Mouse (Mus musculus): ENCODE measurements at regions not wholly inside any gene's neighbourhood (a gene's known extent, or its start where the extent isn't known, plus 50 kb on each side); places are given as distances from the start of the nearest gene placed in this dataset.

DNA sequence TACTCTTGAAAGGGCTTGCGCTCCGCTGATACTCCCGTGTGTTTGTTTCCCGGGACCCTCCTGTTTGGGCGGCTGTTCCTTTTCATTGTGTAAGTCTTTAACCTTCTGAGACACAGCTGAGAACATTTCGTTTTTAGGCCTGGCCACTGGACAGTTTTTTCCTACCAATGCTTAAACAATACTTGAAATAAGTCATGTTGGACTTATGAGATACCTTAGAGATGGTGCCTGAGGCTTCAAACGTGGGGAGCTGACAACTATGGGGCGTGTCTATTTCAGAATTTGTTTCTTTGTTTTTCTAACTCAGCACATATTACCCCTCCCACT lies 78.9 kb upstream of the Otx2 start:
- DNase-seq, result no peak

- no peak for DNase-seq
These were observed 78.3 kb upstream of the Otx2 start for GRCm38 (mm10) chr14:48751751-48752578.

- DNase-seq, result no peak
These were observed 77.4 kb upstream of the Otx2 start for GRCm38 (mm10) chr14:48750994-48751393.

GRCm38 (mm10) chr14:48748976-48749375 lies 75.4 kb upstream of the Otx2 start:
- no peak for DNase-seq

DNA sequence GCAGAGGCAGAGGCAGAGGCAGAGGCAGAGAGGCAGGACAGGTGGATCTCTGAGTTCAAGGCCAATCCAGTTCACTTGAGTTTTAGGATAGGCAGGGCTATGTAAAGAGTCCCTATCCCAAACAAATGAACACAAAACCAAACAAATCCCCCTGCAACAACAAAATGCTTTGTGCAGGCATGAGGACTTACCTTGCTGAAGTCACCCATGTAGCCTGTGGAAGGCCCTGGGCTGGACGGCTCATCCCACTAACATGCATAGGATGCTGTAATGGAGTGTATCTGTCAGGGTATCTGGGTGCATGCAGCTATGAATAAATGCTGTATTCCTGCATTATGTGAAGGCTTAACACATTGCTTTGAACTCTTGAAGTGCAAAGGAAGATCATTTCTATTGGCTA lies 74.3 kb upstream of the Otx2 start:
- DNase-seq, result no peak

- no peak for DNase-seq
These were observed 67.5 kb upstream of the Otx2 start for GRCm38 (mm10) chr14:48740942-48741602.

DNA sequence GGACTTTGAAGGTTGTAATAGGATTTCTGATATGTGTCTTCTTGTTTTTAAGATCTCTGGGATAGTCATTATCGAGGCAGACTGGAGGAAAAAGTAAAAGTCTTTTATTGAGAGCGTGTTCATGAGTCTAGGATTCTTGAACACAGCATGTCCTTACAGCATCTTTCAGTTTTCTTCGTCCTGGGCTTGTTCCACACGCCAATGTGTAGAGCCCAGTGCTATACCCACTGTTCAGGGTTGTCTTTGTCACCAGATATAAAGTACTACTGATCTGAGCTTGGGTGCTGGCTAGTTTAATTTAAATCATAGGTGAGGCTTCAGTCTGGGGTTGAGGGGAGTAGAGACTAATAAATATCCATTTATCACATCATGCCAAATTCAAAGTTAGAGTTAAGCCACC lies 65.5 kb upstream of the Otx2 start:
- no peak for DNase-seq

DNA sequence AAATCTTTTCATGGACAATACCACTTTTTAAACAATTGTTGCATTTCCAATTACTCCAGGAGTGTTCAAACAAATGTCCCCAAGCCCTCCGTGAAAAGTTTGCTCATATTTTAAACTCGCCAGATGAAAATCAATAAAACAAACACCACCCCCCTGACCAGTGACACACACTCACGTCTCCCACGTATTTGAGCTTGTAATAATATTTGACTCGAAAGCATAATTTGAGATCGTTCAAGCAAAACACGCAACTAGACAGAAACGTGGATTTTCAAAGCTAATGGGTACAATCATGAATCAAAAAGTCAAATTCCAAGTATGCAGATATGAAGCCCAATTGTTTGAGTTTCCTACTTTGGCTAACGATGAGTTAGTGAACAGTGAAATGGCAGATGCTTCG lies 65.0 kb upstream of the Otx2 start:
- no peak for DNase-seq

DNA sequence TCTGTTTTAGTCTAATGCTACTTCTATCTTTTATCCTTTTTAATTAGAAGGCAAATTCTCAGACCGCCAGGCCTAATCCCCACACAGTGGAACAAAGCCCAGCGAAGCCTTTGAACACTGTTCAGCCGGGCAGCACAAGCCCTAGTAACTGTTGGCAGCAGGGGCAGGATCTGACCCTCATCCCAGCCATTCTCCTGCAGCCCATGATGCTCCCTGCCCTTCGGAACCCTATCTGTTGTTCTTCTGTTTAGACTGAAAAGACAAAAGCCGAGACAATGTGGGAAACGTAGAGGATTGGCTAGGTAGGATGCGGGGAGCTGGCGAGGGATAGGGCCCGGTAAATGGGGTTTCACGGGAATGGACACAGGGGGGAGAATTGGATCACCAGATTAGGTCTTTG lies 64.6 kb upstream of the Otx2 start:
- DNase-seq, result no peak

- DNase-seq, result no peak
These were observed 63.6 kb upstream of the Otx2 start for GRCm38 (mm10) chr14:48736969-48737860.

DNA sequence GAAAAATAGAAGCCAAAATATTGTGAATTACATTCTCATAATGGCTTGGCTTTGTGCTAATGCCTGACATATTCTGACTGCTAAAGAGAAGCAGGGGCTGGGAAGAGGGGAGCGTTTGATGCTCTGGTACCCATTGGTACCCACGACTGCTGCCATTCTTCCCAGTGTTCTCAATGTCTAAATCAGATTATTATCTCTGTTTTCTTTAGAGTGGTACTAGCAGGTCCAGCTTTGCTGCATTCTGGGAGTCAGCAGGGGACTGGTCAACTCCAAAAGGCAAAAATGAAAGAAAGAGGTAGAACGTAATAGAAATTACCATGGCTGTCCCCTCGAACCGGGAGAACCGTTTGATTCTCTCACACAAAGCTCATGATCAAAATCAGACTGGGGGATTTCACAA lies 62.6 kb upstream of the Otx2 start:
- no peak for DNase-seq

DNA sequence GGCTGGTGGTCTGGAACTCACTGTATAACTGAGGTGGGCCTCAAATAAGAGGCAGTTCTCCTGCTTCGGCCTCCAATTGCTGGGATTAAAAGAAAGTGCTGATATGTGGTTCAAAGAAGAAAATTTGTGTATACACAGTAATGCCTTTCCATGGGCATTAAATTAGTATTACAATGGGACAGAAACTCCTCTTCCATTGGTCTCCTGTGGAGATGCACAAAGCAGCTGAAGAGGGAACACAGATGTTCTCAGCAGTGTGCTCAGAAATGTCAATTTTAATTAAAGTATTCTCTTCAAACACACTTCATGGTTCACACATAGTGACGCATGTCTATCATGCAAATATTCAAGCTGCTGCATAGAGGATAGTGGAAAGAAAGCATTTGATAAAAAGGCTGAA lies 56.4 kb upstream of the Otx2 start:
- DNase-seq, result no peak

All from kidney, adult 11 months (tissue).